Mouse (Mus musculus): ENCODE data around the gene Timm8a1.

Gene Timm8a1

GRCm38 (mm10) chrX:134523772-134524171, 17.9 kb downstream of the Timm8a1 start:
- no peak for DNase-seq

- no peak for DNase-seq
These were observed 32.2 kb downstream of the Timm8a1 start for GRCm38 (mm10) chrX:134509473-134509872.

GRCm38 (mm10) chrX:134507977-134508376, 33.7 kb downstream of the Timm8a1 start:
- DNase-seq, result no peak

- DNase-seq, result no peak
These were observed 41.0 kb downstream of the Timm8a1 start for GRCm38 (mm10) chrX:134500651-134501050.
